ENCODE assay signal across 12 mouse cellular contexts in the genomic region with DNA sequence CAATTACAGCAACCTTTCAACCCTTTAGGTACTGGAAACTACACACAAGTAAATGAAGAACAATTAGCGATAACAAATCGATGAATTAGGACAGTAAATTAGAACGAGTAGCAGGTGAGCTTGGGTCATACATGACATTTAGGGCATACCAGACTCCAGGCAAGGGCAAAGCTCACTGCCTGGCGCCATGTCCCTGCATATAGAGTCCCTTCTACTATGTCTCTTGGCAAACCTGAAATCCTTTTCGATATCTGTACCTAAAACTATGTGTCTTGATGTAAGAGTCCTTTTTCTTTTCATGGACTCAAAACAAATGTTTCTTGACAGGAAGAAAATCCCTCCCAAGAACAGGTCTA. TPM values are rescaled to one million over a fixed set of nuclear protein-coding genes. Genes with fewer than 3 reads are reported as not detected.
DNase-seq lines count a peak whose midpoint lies in the region; ATAC-seq and TF ChIP-seq lines count a peak whose summit lies in the region.
"Had no signal": no experiment of that assay in that cellular context is flagged by ENCODE, and none has a peak within 500 bp of the region (broad histone marks: within the 10 kb centered on the region; RNA-seq: fewer than 3 reads in every experiment).

No protein-coding gene starts in this region.

- peaks cover 29% of the 10 kb centered on the region for H3K4me1 ChIP-seq in heart, postnatal 0 days (ENCODE audit: control insufficient read depth, insufficient read depth)
- H3K4me1 ChIP-seq in forebrain, embryonic 13.5 days, result peaks cover 49% of the 10 kb centered on the region
- peaks cover 39% of the 10 kb centered on the region for H3K4me1 ChIP-seq in forebrain, embryonic 16.5 days (replicated peaks; ENCODE audit: control insufficient read depth, insufficient read depth, low read length)
- peaks cover 56% of the 10 kb centered on the region for H3K4me1 ChIP-seq in midbrain, embryonic 13.5 days (replicated peaks)

- WGBS in heart, postnatal 0 days, result 69% methylated on average over 5 of the region's 5 CpGs
- 4% methylated on average over 5 of the region's 5 CpGs for WGBS in forebrain, embryonic 13.5 days
- WGBS in forebrain, embryonic 16.5 days, result 8% methylated on average over 5 of the region's 5 CpGs
- 26% methylated on average over 5 of the region's 5 CpGs for WGBS in midbrain, embryonic 13.5 days

- no peak overlapping the region for H3K4me3 ChIP-seq in heart, postnatal 0 days (ENCODE audit: low read depth, low read length)
- H3K4me3 ChIP-seq in forebrain, embryonic 13.5 days, result no peak overlapping the region
- no peak overlapping the region for H3K4me3 ChIP-seq in forebrain, embryonic 16.5 days (replicated peaks; ENCODE audit: low read length)
- H3K4me3 ChIP-seq in midbrain, embryonic 13.5 days (replicated peaks), result no peak overlapping the region
- H3K4me3 ChIP-seq: lung, embryonic 15.5 days had no signal

- H3K27ac ChIP-seq in heart, postnatal 0 days (ENCODE audit: low read depth), result peak overlapping the region; percentile 62
- H3K27ac ChIP-seq in forebrain, embryonic 13.5 days, result peak overlapping the region; percentile 46
- H3K27ac ChIP-seq in forebrain, embryonic 16.5 days (ENCODE audit: low read length), result peak overlapping the region; percentile 41; the same call in 1 of the 2 replicates
- peak overlapping the region; percentile 79 for H3K27ac ChIP-seq in midbrain, embryonic 13.5 days
- H3K27ac ChIP-seq: lung, embryonic 15.5 days had no signal

- no peaks in the 10 kb centered on the region for H3K9me3 ChIP-seq in heart, postnatal 0 days (replicated peaks; ENCODE audit: control insufficient read depth, low read length)
- no peaks in the 10 kb centered on the region for H3K9me3 ChIP-seq in forebrain, embryonic 13.5 days (replicated peaks)
- no peaks in the 10 kb centered on the region for H3K9me3 ChIP-seq in forebrain, embryonic 16.5 days (ENCODE audit: control insufficient read depth, low read length)
- no peaks in the 10 kb centered on the region for H3K9me3 ChIP-seq in midbrain, embryonic 13.5 days
- H3K9me3 ChIP-seq: lung, embryonic 15.5 days had no signal

- intact Hi-C loops in left cerebral cortex, postnatal 25 days (cut with DNase I), result no loop called here

- no peak for ATAC-seq in heart, postnatal 0 days (ENCODE audit: insufficient read depth, low read depth)
- ATAC-seq in forebrain, embryonic 13.5 days, result 0 out of 2 replicates have a peak, but pooled peaks have one; percentile 42
- ATAC-seq in forebrain, embryonic 16.5 days, result 0 out of 2 replicates have a peak, but pooled peaks have one; percentile 4
- ATAC-seq in midbrain, embryonic 13.5 days, result 0 out of 2 replicates have a peak, but pooled peaks have one; percentile 22
- ATAC-seq: intestine, postnatal 0 days had no signal

- no peak for DNase-seq in heart, postnatal 0 days (ENCODE audit: low spot score)
- no peak for DNase-seq in heart, adult 9 months (ENCODE audit: low spot score in 2 of 2)
- DNase-seq in left cerebral cortex, postnatal 25 days (ENCODE audit: low spot score in 2 of 2), result no peak
- DNase-seq in cerebellum, postnatal 10 days, result no peak
- DNase-seq: cerebellum, adult 11 months; gastrocnemius, postnatal 25 days; right cerebral cortex, postnatal 4 days had no signal

- no peak for TF ChIP-seq CTCF in heart, postnatal 0 days (IDR thresholded peaks at IDR 0.05; ENCODE audit: low read depth)

- H3K27me3 ChIP-seq in heart, postnatal 0 days (ENCODE audit: control insufficient read depth, insufficient read depth, low read length), result no peaks in the 10 kb centered on the region
- H3K27me3 ChIP-seq in forebrain, embryonic 13.5 days, result peaks cover 13% of the 10 kb centered on the region
- H3K27me3 ChIP-seq in forebrain, embryonic 16.5 days (replicated peaks; ENCODE audit: control insufficient read depth, insufficient read depth, low read length), result no peaks in the 10 kb centered on the region
- no peaks in the 10 kb centered on the region for H3K27me3 ChIP-seq in midbrain, embryonic 13.5 days
- H3K27me3 ChIP-seq: lung, embryonic 15.5 days had no signal

- no peak overlapping the region for H3K4me2 ChIP-seq in heart, postnatal 0 days (ENCODE audit: low read depth, low read length)
- peak overlapping the region; percentile 29 for H3K4me2 ChIP-seq in forebrain, embryonic 13.5 days
- H3K4me2 ChIP-seq in forebrain, embryonic 16.5 days (ENCODE audit: low read length), result peak overlapping the region; percentile 28; the same call in 1 of the 2 replicates
- peak overlapping the region; percentile 26; the same call in 1 of the 2 replicates for H3K4me2 ChIP-seq in midbrain, embryonic 13.5 days (replicated peaks)
- H3K4me2 ChIP-seq: lung, embryonic 15.5 days had no signal

- TF ChIP-seq EP300 in heart, postnatal 0 days (IDR thresholded peaks at IDR 0.05; ENCODE audit: low read depth), result no peak

- 0 out of 2 replicates have a peak, but pooled peaks cover 4% of the 10 kb centered on the region for H3K36me3 ChIP-seq in heart, postnatal 0 days (replicated peaks; ENCODE audit: control insufficient read depth, insufficient read depth, low read length)
- no peaks in the 10 kb centered on the region for H3K36me3 ChIP-seq in forebrain, embryonic 13.5 days (ENCODE audit: poor library complexity, severe bottlenecking)
- no peaks in the 10 kb centered on the region for H3K36me3 ChIP-seq in forebrain, embryonic 16.5 days (ENCODE audit: control insufficient read depth, insufficient read depth)
- no peaks in the 10 kb centered on the region for H3K36me3 ChIP-seq in midbrain, embryonic 13.5 days
- H3K36me3 ChIP-seq: lung, embryonic 15.5 days had no signal

- no peak overlapping the region for H3K9ac ChIP-seq in heart, postnatal 0 days (replicated peaks; ENCODE audit: low read depth, low read length)
- no peak overlapping the region for H3K9ac ChIP-seq in forebrain, embryonic 13.5 days
- no peak overlapping the region for H3K9ac ChIP-seq in forebrain, embryonic 16.5 days (replicated peaks; ENCODE audit: low read depth, low read length)
- H3K9ac ChIP-seq in midbrain, embryonic 13.5 days (replicated peaks), result no peak overlapping the region
- H3K9ac ChIP-seq: lung, embryonic 15.5 days had no signal

RNA-seq across cellular contexts. Expression of gene Nrip1, which starts 53.5 kb away (rescaled TPM):
- total RNA-seq in heart, postnatal 0 days (2014; rRNA removed; ENCODE audit: low replicate concordance), result 9.0 and 11.6 TPM in 2 replicates
- polyA plus RNA-seq in heart, postnatal 0 days (2015; fragmentation: Nextera tagmentation; extraction: Ambion mirVana), result 13.3 and 14.1 TPM in 2 replicates
- 23.3 and 25.3 TPM in 2 replicates for polyA plus RNA-seq in forebrain, embryonic 13.5 days (2015; fragmentation: Nextera tagmentation; extraction: Ambion mirVana)
- 38.7 and 44.4 TPM in 2 replicates for polyA plus RNA-seq in forebrain, embryonic 16.5 days (2015; fragmentation: Nextera tagmentation; extraction: Ambion mirVana)
- 28.1 and 30.1 TPM in 2 replicates for polyA plus RNA-seq in midbrain, embryonic 13.5 days (2015; fragmentation: Nextera tagmentation; extraction: Ambion mirVana)
- 10 to 100 TPM; 49.7 to 60.8 TPM for total RNA-seq in left cerebral cortex, postnatal 25 days (2021)
